37 mouse cellular contexts compared by ENCODE assay signal in the genomic region with DNA sequence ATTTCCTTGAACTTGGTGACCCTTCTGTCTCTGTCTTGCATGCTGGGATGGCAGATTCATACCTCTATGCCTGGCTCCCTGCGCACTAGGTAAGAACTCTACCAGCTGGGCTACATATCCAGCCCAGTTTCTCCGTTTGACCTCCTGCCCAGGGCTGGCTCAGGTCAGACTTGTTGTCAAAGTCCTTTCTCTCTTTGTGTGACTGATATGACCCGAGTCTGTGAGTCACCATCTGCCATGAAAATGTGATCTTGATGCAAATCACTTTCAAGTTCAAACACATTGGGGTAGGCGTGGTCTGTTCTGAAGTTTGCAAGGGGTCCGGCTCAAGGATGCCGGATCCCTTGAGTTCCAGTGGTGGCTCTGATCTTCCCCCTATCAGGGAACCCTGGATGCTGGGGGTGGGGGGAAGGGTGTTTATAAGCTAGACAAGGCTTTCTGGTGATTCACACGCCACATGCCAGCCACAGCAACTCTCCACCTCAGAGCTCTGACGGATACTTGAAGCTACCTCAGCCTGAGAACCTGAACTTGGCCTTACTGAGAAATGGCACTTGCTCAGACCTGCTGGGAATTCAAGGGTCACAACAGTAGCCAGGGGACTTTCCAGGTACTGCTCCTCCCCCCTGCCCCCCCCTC. TPM values are rescaled to one million over a fixed set of nuclear protein-coding genes. Genes with fewer than 3 reads are reported as not detected.
DNase-seq lines count a peak whose midpoint lies in the region; ATAC-seq lines count a peak whose summit lies in the region.
"Had no signal": no experiment of that assay in that cellular context is flagged by ENCODE, and none has a peak within 500 bp of the region (broad histone marks: within the 10 kb centered on the region; RNA-seq: fewer than 3 reads in every experiment).

No protein-coding gene starts in this region.

- H3K4me3 ChIP-seq in midbrain, embryonic 11.5 days (ENCODE audit: low read depth, low read length) = no peak overlapping the region
- H3K4me3 ChIP-seq in midbrain, embryonic 10.5 days = no peak overlapping the region
- H3K4me3 ChIP-seq: embryonic facial prominence, embryonic 10.5 days; embryonic facial prominence, embryonic 15.5 days; forebrain, embryonic 12.5 days; heart, adult 2 months; heart, embryonic 12.5 days; hindbrain, embryonic 13.5 days; limb, embryonic 10.5 days; limb, embryonic 15.5 days; liver, embryonic 15.5 days; stomach, embryonic 15.5 days had no signal

- peak; percentile 62 for DNase-seq in adrenal gland, adult 2 months
- no peak for DNase-seq in adrenal gland, adult 8-10 months
- peak; percentile 12 for DNase-seq in midbrain, embryonic 11.5 days (ENCODE audit: low spot score, missing footprints)
- no peak for DNase-seq in midbrain, embryonic 10.5 days (ENCODE audit: low spot score)
- peak; percentile 42 for DNase-seq in 3134 (ENCODE audit: extremely low read depth, insufficient read length, low spot score)
- peak; percentile 59 for DNase-seq in NIH3T3 (ENCODE audit: low read depth)
- DNase-seq in cerebellum, adult 9-10 months = no peak
- DNase-seq: cerebellum, adult 2 months; cerebellum, postnatal 25 days; forebrain, postnatal 0 days; heart, adult 2 months; heart, postnatal 4 days; kidney, adult 11 months; kidney, postnatal 25 days; lung, embryonic 14.5 days; lung, postnatal 14 days; right cerebral cortex, postnatal 25 days had no signal

- no peak overlapping the region for H3K4me2 ChIP-seq in midbrain, embryonic 11.5 days
- H3K4me2 ChIP-seq: embryonic facial prominence, embryonic 15.5 days; forebrain, embryonic 12.5 days; heart, embryonic 12.5 days; hindbrain, embryonic 13.5 days; limb, embryonic 15.5 days; liver, embryonic 15.5 days; lung, embryonic 14.5 days; stomach, embryonic 15.5 days had no signal

- no peaks in the 10 kb centered on the region for H3K4me1 ChIP-seq in midbrain, embryonic 11.5 days (ENCODE audit: control insufficient read depth, insufficient read depth, low read length)
- H3K4me1 ChIP-seq in midbrain, embryonic 10.5 days = peaks cover 19% of the 10 kb centered on the region

- 86% methylated on average over 8 of the region's 8 CpGs for WGBS in midbrain, embryonic 11.5 days
- 90% methylated on average over 8 of the region's 8 CpGs for WGBS in midbrain, embryonic 10.5 days

- H3K9me3 ChIP-seq in midbrain, embryonic 11.5 days (ENCODE audit: control insufficient read depth, low read length) = no peaks in the 10 kb centered on the region
- H3K9me3 ChIP-seq in midbrain, embryonic 10.5 days (replicated peaks) = no peaks in the 10 kb centered on the region
- H3K9me3 ChIP-seq: embryonic facial prominence, embryonic 10.5 days; embryonic facial prominence, embryonic 15.5 days; forebrain, embryonic 12.5 days; heart, embryonic 12.5 days; hindbrain, embryonic 13.5 days; limb, embryonic 10.5 days; limb, embryonic 15.5 days; liver, embryonic 15.5 days; stomach, embryonic 15.5 days had no signal

- no peaks in the 10 kb centered on the region for H3K36me3 ChIP-seq in midbrain, embryonic 11.5 days (ENCODE audit: control insufficient read depth, insufficient read depth, low read length)
- H3K36me3 ChIP-seq in midbrain, embryonic 10.5 days = no peaks in the 10 kb centered on the region
- H3K36me3 ChIP-seq: embryonic facial prominence, embryonic 10.5 days; embryonic facial prominence, embryonic 15.5 days; forebrain, embryonic 12.5 days; heart, embryonic 12.5 days; hindbrain, embryonic 13.5 days; limb, embryonic 10.5 days; limb, embryonic 15.5 days; liver, embryonic 15.5 days; stomach, embryonic 15.5 days had no signal

- H3K27me3 ChIP-seq in midbrain, embryonic 11.5 days (ENCODE audit: control insufficient read depth, insufficient read depth, low read length) = no peaks in the 10 kb centered on the region
- H3K27me3 ChIP-seq in midbrain, embryonic 10.5 days (ENCODE audit: low read depth, poor library complexity, severe bottlenecking) = no peaks in the 10 kb centered on the region
- H3K27me3 ChIP-seq: embryonic facial prominence, embryonic 15.5 days; heart, embryonic 12.5 days; hindbrain, embryonic 13.5 days; limb, embryonic 15.5 days; liver, embryonic 15.5 days; stomach, embryonic 15.5 days had no signal

- no peak overlapping the region for H3K9ac ChIP-seq in midbrain, embryonic 11.5 days (ENCODE audit: low read length)
- H3K9ac ChIP-seq: embryonic facial prominence, embryonic 15.5 days; forebrain, embryonic 12.5 days; forebrain, postnatal 0 days; heart, embryonic 12.5 days; hindbrain, embryonic 13.5 days; limb, embryonic 15.5 days; liver, embryonic 15.5 days; lung, embryonic 14.5 days; stomach, embryonic 15.5 days had no signal

- H3K27ac ChIP-seq in midbrain, embryonic 11.5 days (ENCODE audit: low read depth, low read length) = no peak overlapping the region
- no peak overlapping the region for H3K27ac ChIP-seq in midbrain, embryonic 10.5 days (replicated peaks)
- H3K27ac ChIP-seq: embryonic facial prominence, embryonic 10.5 days; embryonic facial prominence, embryonic 15.5 days; forebrain, embryonic 12.5 days; heart, adult 2 months; hindbrain, embryonic 13.5 days; limb, embryonic 15.5 days; liver, embryonic 15.5 days; stomach, embryonic 15.5 days had no signal

- ATAC-seq in midbrain, embryonic 11.5 days (ENCODE audit: low FRiP score) = no peak
- ATAC-seq: CD4-positive, CD25-positive, alpha-beta regulatory T cell, adult 4 months; forebrain, postnatal 0 days; midbrain, embryonic 16.5 days had no signal

RNA-seq across cellular contexts. Expression of gene 4930539E08Rik, which starts 10.0 kb away (rescaled TPM):
- total RNA-seq in adrenal gland, adult 2 months (2021) = not detected
- 0.03 TPM in 1 of 2 replicates, not detected in the other for polyA plus RNA-seq in adrenal gland, adult 2 months (2012; rRNA removed)
- total RNA-seq in adrenal gland, adult 8-10 months (2022) = under 1 TPM in 1 of 4 experiments, not detected in 3; 0.05 TPM
- polyA plus RNA-seq in midbrain, embryonic 11.5 days (2014; fragmentation: Nextera tagmentation; extraction: Ambion mirVana) = 0.10 TPM in 1 of 2 replicates, not detected in the other
- 0.11 and 0.26 TPM in 2 replicates for polyA plus RNA-seq in midbrain, embryonic 10.5 days (2016; fragmentation: Nextera tagmentation; extraction: Ambion mirVana)
- total RNA-seq: gastrocnemius, adult 8-10 months; heart, adult 2 months had no signal

RNA-seq across cellular contexts. Expression of gene Pxt1, which starts 18.6 kb away (rescaled TPM):
- not detected for total RNA-seq in adrenal gland, adult 2 months (2021)
- polyA plus RNA-seq in adrenal gland, adult 2 months (2012; rRNA removed) = 0.80 and 1.0 TPM in 2 replicates
- total RNA-seq in adrenal gland, adult 8-10 months (2022) = not detected
- not detected in 2 replicates for polyA plus RNA-seq in midbrain, embryonic 11.5 days (2014; fragmentation: Nextera tagmentation; extraction: Ambion mirVana)
- 0.22 TPM in 1 of 2 replicates, not detected in the other for polyA plus RNA-seq in midbrain, embryonic 10.5 days (2016; fragmentation: Nextera tagmentation; extraction: Ambion mirVana)
- total RNA-seq: forebrain, postnatal 0 days; gastrocnemius, adult 8-10 months; gastrocnemius, postnatal 4 days; heart, postnatal 4 days; layer of hippocampus, adult 8-10 months; layer of hippocampus, postnatal 25 days; left cerebral cortex, postnatal 10 days; neutrophil, adult 5-6 weeks had no signal
- polyA plus RNA-seq: brain, embryonic 14.5 days; CD4-positive, CD25-positive, alpha-beta regulatory T cell, adult 4 months; cerebellum, adult 2 months; forebrain, embryonic 12.5 days; forebrain, postnatal 0 days; heart, embryonic 12.5 days; heart, postnatal 0 days; hindbrain, embryonic 13.5 days; limb, embryonic 15.5 days; midbrain, embryonic 16.5 days; neural tube, embryonic 11.5 days; stomach, embryonic 15.5 days had no signal

RNA-seq across cellular contexts. Expression of gene Kctd20, which starts 26.7 kb away (rescaled TPM):
- 10 to 100 TPM; 48.2 to 63.7 TPM for total RNA-seq in adrenal gland, adult 2 months (2021)
- polyA plus RNA-seq in adrenal gland, adult 2 months (2012; rRNA removed) = 23.5 and 32.7 TPM in 2 replicates
- total RNA-seq in adrenal gland, adult 8-10 months (2022) = 10 to 100 TPM; 42.6 to 51.5 (median 45.9) TPM
- 92.4 and 97.4 TPM in 2 replicates for polyA plus RNA-seq in midbrain, embryonic 11.5 days (2014; fragmentation: Nextera tagmentation; extraction: Ambion mirVana)
- polyA plus RNA-seq in midbrain, embryonic 10.5 days (2016; fragmentation: Nextera tagmentation; extraction: Ambion mirVana) = 107 and 114 TPM in 2 replicates

Comparison
In these comparisons a context has a peak if more than half of its experiments do, and no peak if none do; other contexts are left out.
1. DNase-seq: peak in adrenal gland, adult 2 months (single experiment), midbrain, embryonic 11.5 days (single experiment), 3134 (single experiment) and NIH3T3 (single experiment); none in adrenal gland, adult 8-10 months (single experiment), midbrain, embryonic 10.5 days (single experiment) and cerebellum, adult 9-10 months (single experiment).